Mouse (Mus musculus) embryonic facial prominence, embryonic 13.5 days (tissue): ENCODE measurements around the gene Fars2. TPM values are rescaled to one million over a fixed set of nuclear protein-coding genes. Genes with fewer than 3 reads are reported as not detected.

Experiments
- ATAC-seq: fragments of 200-750 bp; cut with Nextera tagmentation; 2 replicates; pipeline ENCODE4 v1.8.0; 2017; ENCODE audit warnings: low read depth; ENCODE audit not compliant: insufficient number of reproducible peaks, insufficient read depth, low FRiP score, low TSS enrichment
- H3K27ac ChIP-seq: fragments of 300-500 bp; sonication (generic); 2 replicates; pipeline ENCODE4 v1.5.1; 2015; ENCODE audit warnings: moderate library complexity, mild to moderate bottlenecking, inconsistent platforms
- H3K27me3 ChIP-seq: fragments of 300-500 bp; sonication (generic); 2 replicates; pipeline ENCODE4 v1.6.1; 2015; ENCODE audit warnings: mild to moderate bottlenecking, inconsistent platforms
- H3K36me3 ChIP-seq: fragments of 300-500 bp; sonication (generic); 2 replicates; pipeline ENCODE4 v1.6.1; 2015; ENCODE audit warnings: mild to moderate bottlenecking, inconsistent platforms
- H3K4me1 ChIP-seq: fragments of 300-500 bp; sonication (generic); 2 replicates; pipeline ENCODE4 v1.6.1; 2015; ENCODE audit warnings: inconsistent platforms
- H3K4me2 ChIP-seq: fragments of 300-500 bp; sonication (generic); 2 replicates; pipeline ENCODE4 v1.6.1; 2015; ENCODE audit warnings: moderate library complexity, mild to moderate bottlenecking, inconsistent platforms
- H3K4me3 ChIP-seq: fragments of 300-500 bp; sonication (generic); 2 replicates; pipeline ENCODE4 v1.5.1; 2015; ENCODE audit warnings: mild to moderate bottlenecking, inconsistent platforms
- H3K9ac ChIP-seq: fragments of 300-500 bp; sonication (generic); 2 replicates; pipeline ENCODE4 v1.6.1; 2015; ENCODE audit warnings: mild to moderate bottlenecking, inconsistent platforms
- H3K9me3 ChIP-seq: fragments of 300-500 bp; sonication (generic); 2 replicates; pipeline ENCODE4 v1.6.1; 2016; ENCODE audit warnings: inconsistent platforms
- WGBS: fragments of 180-500 bp; shearing (Covaris S2); methylation state at CpG from one replicate; pipeline ENCODE4 v1.1.7; 2015; ENCODE audit warnings: mixed read lengths; 5-methylcytosine and 5-hydroxymethylcytosine counted together
- polyA plus RNA-seq: library from polyadenylated mRNA; unstranded; fragments of >200 nt; fragmentation: Nextera tagmentation; extraction: Ambion mirVana; gene quantifications from 2 replicates; pipeline ENCODE4 v1.2.1, GENCODE M21; 2015

The Fars2 gene
- polyA plus RNA-seq, 1 experiment from 2014 or later: 34.6 TPM

- no peak overlapping the region for H3K27ac ChIP-seq
- no peaks in the 10 kb centered on the region for H3K36me3 ChIP-seq
- no peaks in the 10 kb centered on the region for H3K9me3 ChIP-seq
- no peaks in the 10 kb centered on the region; the same call in 1 of the 2 replicates for H3K4me1 ChIP-seq
- H3K9ac ChIP-seq: no peak overlapping the region
- ATAC-seq: no peak
- H3K27me3 ChIP-seq: no peaks in the 10 kb centered on the region
- H3K4me3 ChIP-seq: no peak overlapping the region
- whole genome bisulfite sequencing: 66% methylated on average over 16 of the region's 16 CpGs
- no peak overlapping the region for H3K4me2 ChIP-seq
Measured at GRCm38 (mm10) chr13:36562447-36563441, 445.5 kb downstream of the Fars2 start.

GRCm38 (mm10) chr13:36564764-36565315 lies 447.6 kb downstream of the Fars2 start:
- H3K36me3 ChIP-seq: no peaks in the 10 kb centered on the region
- WGBS: 31% methylated on average over 5 of the region's 6 CpGs
- no peak overlapping the region for H3K4me2 ChIP-seq
- no peak overlapping the region for H3K27ac ChIP-seq
- no peaks in the 10 kb centered on the region for H3K27me3 ChIP-seq
- no peak overlapping the region for H3K4me3 ChIP-seq
- no peak for ATAC-seq
- H3K9me3 ChIP-seq: no peaks in the 10 kb centered on the region
- no peaks in the 10 kb centered on the region; the same call in 1 of the 2 replicates for H3K4me1 ChIP-seq
- H3K9ac ChIP-seq: no peak overlapping the region

GRCm38 (mm10) chr13:36576781-36577180 lies 459.6 kb downstream of the Fars2 start:
- ATAC-seq: no peak
- Histone ChIP-seq H3K4me2 (no peak overlapping the region), H3K27me3 (0 out of 2 replicates have a peak, but pooled peaks cover under 1% of the 10 kb centered on the region), H3K36me3 (no peaks in the 10 kb centered on the region), H3K27ac (no peak overlapping the region), H3K9ac (no peak overlapping the region), H3K4me3 (no peak overlapping the region), H3K4me1 (peaks cover 8% of the 10 kb centered on the region; the same call in 1 of the 2 replicates), H3K9me3 (no peaks in the 10 kb centered on the region)
- WGBS: 68% methylated on average over 4 of the region's 4 CpGs

GRCm38 (mm10) chr13:36577916-36578568 lies 460.8 kb downstream of the Fars2 start:
- Histone ChIP-seq H3K27ac (no peak overlapping the region), H3K36me3 (no peaks in the 10 kb centered on the region), H3K27me3 (peaks cover 10% of the 10 kb centered on the region), H3K4me2 (peak overlapping the region; percentile 74), H3K4me1 (peaks cover 17% of the 10 kb centered on the region), H3K4me3 (peak overlapping the region; percentile 55), H3K9ac (no peak overlapping the region), H3K9me3 (no peaks in the 10 kb centered on the region)
- no peak for ATAC-seq
- WGBS: 50% methylated on average over 7 of the region's 7 CpGs

GRCm38 (mm10) chr13:36578569-36579333 lies 461.5 kb downstream of the Fars2 start:
- WGBS: 2% methylated on average over 41 of the region's 41 CpGs
- peak; percentile 95 for ATAC-seq
- peak overlapping the region; percentile 48 for H3K27ac ChIP-seq
- peaks cover 10% of the 10 kb centered on the region for H3K27me3 ChIP-seq
- no peaks in the 10 kb centered on the region for H3K9me3 ChIP-seq
- peak overlapping the region; percentile 76 for H3K9ac ChIP-seq
- H3K4me1 ChIP-seq: peaks cover 24% of the 10 kb centered on the region
- H3K4me3 ChIP-seq: peak overlapping the region; percentile 55
- peak overlapping the region; percentile 74 for H3K4me2 ChIP-seq
- no peaks in the 10 kb centered on the region for H3K36me3 ChIP-seq

- peaks cover 10% of the 10 kb centered on the region for H3K27me3 ChIP-seq
- no peak overlapping the region for H3K27ac ChIP-seq
- H3K4me3 ChIP-seq: 0 out of 2 replicates have a peak overlapping the region, but pooled peaks have one; percentile 6
- ATAC-seq: no peak
- H3K4me1 ChIP-seq: peaks cover 26% of the 10 kb centered on the region
- 0 out of 2 replicates have a peak overlapping the region, but pooled peaks have one; percentile 11 for H3K9ac ChIP-seq
- peak overlapping the region; percentile 43 for H3K4me2 ChIP-seq
- H3K36me3 ChIP-seq: no peaks in the 10 kb centered on the region
- WGBS: 5% methylated on average over 10 of the region's 10 CpGs
- no peaks in the 10 kb centered on the region for H3K9me3 ChIP-seq
Measured at GRCm38 (mm10) chr13:36582406-36583070, 465.3 kb downstream of the Fars2 start.

GRCm38 (mm10) chr13:36583481-36584151 lies 466.4 kb downstream of the Fars2 start:
- Histone ChIP-seq H3K27me3 (peaks cover 10% of the 10 kb centered on the region), H3K9me3 (no peaks in the 10 kb centered on the region), H3K27ac (no peak overlapping the region), H3K36me3 (no peaks in the 10 kb centered on the region), H3K4me1 (peaks cover 22% of the 10 kb centered on the region), H3K4me2 (peak overlapping the region; percentile 18), H3K4me3 (no peak overlapping the region), H3K9ac (no peak overlapping the region)
- 12% methylated on average over 16 of the region's 16 CpGs for WGBS
- no peak for ATAC-seq

GRCm38 (mm10) chr13:36584197-36584596 lies 467.0 kb downstream of the Fars2 start:
- H3K27me3 ChIP-seq: peaks cover 10% of the 10 kb centered on the region
- peak; percentile 59; the same call in 1 of the 2 replicates for ATAC-seq
- no peak overlapping the region for H3K27ac ChIP-seq
- no peaks in the 10 kb centered on the region for H3K36me3 ChIP-seq
- peaks cover 19% of the 10 kb centered on the region for H3K4me1 ChIP-seq
- H3K4me2 ChIP-seq: no peak overlapping the region
- no peak overlapping the region for H3K9ac ChIP-seq
- H3K4me3 ChIP-seq: no peak overlapping the region
- no peaks in the 10 kb centered on the region for H3K9me3 ChIP-seq
- 62% methylated on average over 7 of the region's 7 CpGs for WGBS

GRCm38 (mm10) chr13:36589092-36589491 lies 471.9 kb downstream of the Fars2 start:
- H3K4me1 ChIP-seq: no peaks in the 10 kb centered on the region
- no peaks in the 10 kb centered on the region for H3K36me3 ChIP-seq
- H3K9ac ChIP-seq: no peak overlapping the region
- H3K27ac ChIP-seq: no peak overlapping the region
- 55% methylated on average over 4 of the region's 4 CpGs for WGBS
- H3K9me3 ChIP-seq: no peaks in the 10 kb centered on the region
- no peaks in the 10 kb centered on the region for H3K27me3 ChIP-seq
- H3K4me3 ChIP-seq: no peak overlapping the region
- no peak overlapping the region for H3K4me2 ChIP-seq
- ATAC-seq: no peak

GRCm38 (mm10) chr13:36592291-36592690 lies 475.1 kb downstream of the Fars2 start:
- no peaks in the 10 kb centered on the region for H3K27me3 ChIP-seq
- WGBS: 69% methylated on average over 2 of the region's 2 CpGs

More at GRCm38 (mm10) chr13:36592291-36592690, 475.1 kb downstream of the Fars2 start:
- Histone ChIP-seq H3K4me1 (no peaks in the 10 kb centered on the region), H3K9me3 (no peaks in the 10 kb centered on the region), H3K27ac (no peak overlapping the region), H3K9ac (no peak overlapping the region), H3K36me3 (no peaks in the 10 kb centered on the region), H3K4me2 (no peak overlapping the region), H3K4me3 (no peak overlapping the region)
- no peak for ATAC-seq
